Mouse (Mus musculus): Measurements from ENCODE around the gene Ppp1r3a. TPM values are rescaled to one million over a fixed set of nuclear protein-coding genes. Genes with fewer than 3 reads are reported as not detected.
"Not testable (repeated sequence)": the region's sequence is repeated elsewhere in the genome, so short reads cannot be mapped to it uniquely, and the experiment has no call there.

Gene Ppp1r3a
- total RNA-seq (2021): not detected
- long read RNA-seq: 0 reads

GRCm38 (mm10) chr6:14754901-14755591 is at the start of gene Ppp1r3a:
Gene Ppp1r3a, minus strand, starts transcription at chr6:14755274.
- DNase-seq (ENCODE audit: low spot score in 2 of 2): no peak

- no peak for DNase-seq (ENCODE audit: low spot score in 2 of 2)
Measured at GRCm38 (mm10) chr6:14787157-14787938, 32.3 kb upstream of the Ppp1r3a start.

- DNase-seq (ENCODE audit: low spot score in 2 of 2): no peak
Measured at GRCm38 (mm10) chr6:14777920-14778319, 22.8 kb upstream of the Ppp1r3a start.

- no peak for DNase-seq (ENCODE audit: low spot score in 2 of 2)
Measured at GRCm38 (mm10) chr6:14771717-14772116, 16.6 kb upstream of the Ppp1r3a start.

- DNase-seq (ENCODE audit: low spot score in 2 of 2): no peak
Measured at GRCm38 (mm10) chr6:14757486-14757885, 2.4 kb upstream of the Ppp1r3a start.

GRCm38 (mm10) chr6:14753512-14753911 is 1.6 kb downstream of the Ppp1r3a start:
- DNase-seq (ENCODE audit: low spot score in 2 of 2): no peak

- DNase-seq (ENCODE audit: low spot score in 2 of 2): no peak
Measured at GRCm38 (mm10) chr6:14752211-14752610, 2.9 kb downstream of the Ppp1r3a start.

GRCm38 (mm10) chr6:14747000-14747399 is 8.1 kb downstream of the Ppp1r3a start:
- no peak for DNase-seq (ENCODE audit: low spot score in 2 of 2)

- DNase-seq (ENCODE audit: low spot score in 2 of 2): no peak
Measured at GRCm38 (mm10) chr6:14736017-14736416, 19.1 kb downstream of the Ppp1r3a start.

GRCm38 (mm10) chr6:14731011-14731410 is 24.1 kb downstream of the Ppp1r3a start:
- DNase-seq (ENCODE audit: low spot score in 2 of 2): no peak

GRCm38 (mm10) chr6:14720772-14721414 is 34.2 kb downstream of the Ppp1r3a start:
- no peak for DNase-seq (ENCODE audit: low spot score in 2 of 2)

GRCm38 (mm10) chr6:14720110-14720771 is 34.8 kb downstream of the Ppp1r3a start:
- DNase-seq (ENCODE audit: low spot score in 2 of 2): no peak

GRCm38 (mm10) chr6:14715129-14715989 is 39.7 kb downstream of the Ppp1r3a start:
- DNase-seq (ENCODE audit: low spot score in 2 of 2): no peak

GRCm38 (mm10) chr6:14712146-14712545 is 42.9 kb downstream of the Ppp1r3a start:
- DNase-seq (ENCODE audit: low spot score in 2 of 2): no peak

- no peak for DNase-seq (ENCODE audit: low spot score in 2 of 2)
Measured at GRCm38 (mm10) chr6:14700030-14700429, 55.0 kb downstream of the Ppp1r3a start.

- DNase-seq (ENCODE audit: low spot score in 2 of 2): peak; percentile 48 to 50
Measured at GRCm38 (mm10) chr6:14679231-14679887, 75.7 kb downstream of the Ppp1r3a start.

GRCm38 (mm10) chr6:14668966-14669365 is 86.1 kb downstream of the Ppp1r3a start:
- not testable (repeated sequence) for DNase-seq (ENCODE audit: low spot score in 2 of 2)

- not testable (repeated sequence) for DNase-seq (ENCODE audit: low spot score in 2 of 2)
Measured at GRCm38 (mm10) chr6:14667651-14668050, 87.4 kb downstream of the Ppp1r3a start.
